Mouse (Mus musculus) forebrain, embryonic 14.5 days (tissue): Measurements from ENCODE around the gene Tsr2. TPM values are rescaled to one million over a fixed set of nuclear protein-coding genes. Genes with fewer than 3 reads are reported as not detected.

Source experiments
- ATAC-seq: fragments of 200-750 bp; cut with Nextera tagmentation; 2 replicates; pipeline ENCODE4 v1.8.0; 2017; ENCODE audit warnings: mild to moderate bottlenecking, moderate library complexity
- DNase-seq: peaks from one replicate; pipeline ENCODE4 v3.0.0-alpha.2; 2015; ENCODE audit warnings: low spot score
- H3K27ac ChIP-seq: fragments of 300-500 bp; sonication (generic); 2 replicates; pipeline ENCODE4 v1.5.1; 2014; ENCODE audit warnings: low read depth, mild to moderate bottlenecking, control low read depth, low read length, moderate library complexity
- H3K27me3 ChIP-seq: fragments of 300-500 bp; sonication (generic); replicated peaks from 2 replicates; pipeline ENCODE4 v1.6.1; 2014; ENCODE audit warnings: low read length, control low read depth, mixed read lengths; ENCODE audit not compliant: control insufficient read depth, insufficient read depth
- H3K36me3 ChIP-seq: fragments of 300-500 bp; sonication (generic); 2 replicates; pipeline ENCODE4 v1.6.1; 2014; ENCODE audit warnings: low read length, control low read depth; ENCODE audit not compliant: control insufficient read depth, insufficient read depth
- H3K4me1 ChIP-seq: fragments of 300-500 bp; sonication (generic); 2 replicates; pipeline ENCODE4 v1.6.1; 2014; ENCODE audit warnings: antibody characterized with exemption, low read length, control low read depth; ENCODE audit not compliant: control insufficient read depth, insufficient read depth
- H3K4me2 ChIP-seq: fragments of 300-500 bp; sonication (generic); 2 replicates; pipeline ENCODE4 v1.6.1; 2014; ENCODE audit warnings: mild to moderate bottlenecking, control low read depth, low read length
- H3K4me3 ChIP-seq: fragments of 300-500 bp; sonication (generic); 2 replicates; pipeline ENCODE4 v1.5.1; 2014; ENCODE audit warnings: low read depth, low read length, control low read depth
- H3K9ac ChIP-seq: fragments of 300-500 bp; sonication (generic); 2 replicates; pipeline ENCODE4 v1.6.1; 2014; ENCODE audit warnings: mild to moderate bottlenecking, low read length, control low read depth, moderate library complexity
- H3K9me3 ChIP-seq: fragments of 300-500 bp; sonication (generic); replicated peaks from 2 replicates; pipeline ENCODE4 v1.6.1; 2016; ENCODE audit warnings: low read length, control low read depth, mixed read lengths; ENCODE audit not compliant: control insufficient read depth
- WGBS: fragments of 180-500 bp; shearing (Covaris S2); extraction: QIAGEN DNeasy Blood & Tissue Kit; methylation state at CpG from one replicate; pipeline ENCODE4 v1.1.7; 2014; 5-methylcytosine and 5-hydroxymethylcytosine counted together
- polyA plus RNA-seq: library from polyadenylated mRNA; unstranded; fragments of >200 nt; fragmentation: Nextera tagmentation; extraction: Ambion mirVana; gene quantifications from 2 replicates; pipeline ENCODE4 v1.2.1, GENCODE M21; 2014

The Tsr2 gene
- 39.2 and 49.1 TPM in 2 replicates for polyA plus RNA-seq

GRCm38 (mm10) chrX:151096171-151097058 is at the start of gene Tsr2:
Tsr2 (minus strand) TSS chrX:151096543.
- H3K36me3 ChIP-seq = no peaks in the 10 kb centered on the region
- no peaks in the 10 kb centered on the region for H3K4me1 ChIP-seq
- ATAC-seq (peak; percentile 96), DNase-seq (peak; percentile 93)
- H3K27me3 ChIP-seq = no peaks in the 10 kb centered on the region
- WGBS = 31% methylated on average over 35 of the region's 35 CpGs
- peak within 1 kb of the TSS; percentile 66 for H3K9ac ChIP-seq
- no peak within 1 kb of the TSS for H3K27ac ChIP-seq
- H3K4me3 ChIP-seq = peak within 1 kb of the TSS; percentile 57
- no peaks in the 10 kb centered on the region for H3K9me3 ChIP-seq
- H3K4me2 ChIP-seq = peak within 1 kb of the TSS; percentile 53

- Histone ChIP-seq H3K36me3 (no peaks in the 10 kb centered on the region), H3K27ac (no peak overlapping the region), H3K9me3 (no peaks in the 10 kb centered on the region), H3K4me2 (no peak overlapping the region), H3K9ac (no peak overlapping the region), H3K4me3 (no peak overlapping the region), H3K27me3 (no peaks in the 10 kb centered on the region), H3K4me1 (no peaks in the 10 kb centered on the region)
- WGBS = 30% methylated on average over 10 of the region's 10 CpGs
- peak; percentile 44 for DNase-seq
- ATAC-seq = no peak
These were observed 36.4 kb upstream of the Tsr2 start for GRCm38 (mm10) chrX:151132785-151133184.

GRCm38 (mm10) chrX:151130493-151130892 is 34.1 kb upstream of the Tsr2 start:
- WGBS = 78% methylated on average over 3 of the region's 3 CpGs
- no peak overlapping the region for H3K9ac ChIP-seq
- no peak overlapping the region for H3K27ac ChIP-seq
- DNase-seq = no peak
- ATAC-seq = no peak
- no peaks in the 10 kb centered on the region for H3K9me3 ChIP-seq
- no peak overlapping the region for H3K4me3 ChIP-seq
- no peaks in the 10 kb centered on the region for H3K4me1 ChIP-seq
- no peak overlapping the region for H3K4me2 ChIP-seq
- H3K27me3 ChIP-seq = no peaks in the 10 kb centered on the region
- no peaks in the 10 kb centered on the region for H3K36me3 ChIP-seq

DNA sequence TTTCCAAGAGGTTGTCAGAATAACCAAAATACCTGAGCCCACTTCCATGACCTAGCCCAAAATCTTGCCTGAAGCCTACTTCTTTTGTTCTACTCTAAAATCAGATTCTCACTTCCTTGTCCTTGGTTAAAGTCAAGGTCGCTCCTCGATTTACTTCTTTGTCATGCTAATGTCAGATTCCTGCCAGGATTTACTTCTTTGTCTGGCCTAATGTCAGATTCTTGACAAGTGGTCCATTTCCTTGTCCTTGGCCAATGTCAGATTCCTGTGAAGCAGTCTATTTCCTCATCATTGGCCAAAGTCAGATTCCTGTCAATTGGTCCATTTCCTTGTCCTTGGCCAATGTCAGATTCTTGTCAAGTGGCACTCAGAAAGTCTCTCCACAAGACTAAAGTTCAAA is 27.6 kb upstream of the Tsr2 start:
- H3K9me3 ChIP-seq = no peaks in the 10 kb centered on the region
- H3K9ac ChIP-seq = no peak overlapping the region
- DNase-seq (no peak), ATAC-seq (no peak)
- H3K27ac ChIP-seq = no peak overlapping the region
- 68% methylated on average over 2 of the region's 2 CpGs for WGBS
- no peak overlapping the region for H3K4me2 ChIP-seq
- H3K4me1 ChIP-seq = no peaks in the 10 kb centered on the region
- no peaks in the 10 kb centered on the region for H3K36me3 ChIP-seq
- H3K4me3 ChIP-seq = no peak overlapping the region
- no peaks in the 10 kb centered on the region for H3K27me3 ChIP-seq

- H3K27ac ChIP-seq = no peak overlapping the region
- H3K36me3 ChIP-seq = no peaks in the 10 kb centered on the region
- H3K4me3 ChIP-seq = no peak overlapping the region
- H3K4me1 ChIP-seq = no peaks in the 10 kb centered on the region
- H3K27me3 ChIP-seq = no peaks in the 10 kb centered on the region
- peak; percentile 27 for DNase-seq
- H3K9ac ChIP-seq = no peak overlapping the region
- peak; percentile 62; the same call in 1 of the 2 replicates for ATAC-seq
- no peak overlapping the region for H3K4me2 ChIP-seq
- H3K9me3 ChIP-seq = no peaks in the 10 kb centered on the region
- 13% methylated on average over 2 of the region's 2 CpGs for WGBS
These were observed 21.1 kb upstream of the Tsr2 start for GRCm38 (mm10) chrX:151117432-151117831.

GRCm38 (mm10) chrX:151116795-151117194 is 20.5 kb upstream of the Tsr2 start:
- WGBS = 15% methylated on average over 7 of the region's 7 CpGs
- H3K27me3 ChIP-seq = no peaks in the 10 kb centered on the region
- ATAC-seq = peak; percentile 65

DNA sequence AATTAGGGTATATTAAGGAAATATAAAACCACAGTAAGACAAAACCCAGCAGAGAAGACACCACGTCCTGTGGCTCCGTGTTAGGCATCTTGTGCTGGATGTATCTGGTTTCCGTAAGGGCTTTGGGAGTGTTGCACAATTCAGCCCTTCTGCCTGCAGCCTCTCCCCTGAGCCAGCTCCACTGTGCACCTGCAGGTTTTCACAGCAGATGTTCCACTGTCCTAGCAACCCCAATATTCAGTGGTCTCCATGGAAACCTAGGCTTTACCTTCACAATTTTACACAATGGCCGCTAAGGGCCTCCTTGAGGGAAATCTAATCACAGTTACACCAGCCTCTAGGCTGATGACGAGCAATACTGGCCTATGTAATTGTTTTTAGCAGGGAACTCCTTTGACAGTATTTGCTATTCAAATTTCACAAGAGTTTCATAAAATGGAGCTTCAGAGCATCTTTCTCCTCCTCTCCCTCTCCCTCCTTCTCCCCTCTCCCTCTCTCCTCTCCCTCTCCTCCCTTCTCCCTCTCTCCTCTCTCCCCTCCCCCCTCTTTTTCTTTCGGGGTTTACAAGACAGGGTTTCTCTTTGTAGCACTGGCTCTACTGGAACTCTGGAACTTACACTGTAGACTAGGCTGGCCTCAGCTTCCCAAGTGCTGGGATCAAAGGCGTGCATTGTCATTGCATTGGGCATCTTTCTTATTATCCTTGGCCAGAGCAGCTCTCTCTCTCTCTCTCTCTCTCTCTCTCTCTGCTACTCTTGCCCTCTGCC is 11.1 kb upstream of the Tsr2 start:
- H3K27ac ChIP-seq = 0 out of 2 replicates have a peak overlapping the region, but pooled peaks have one; percentile 33
- H3K4me3 ChIP-seq = no peak overlapping the region
- DNase-seq (peak; percentile 45), ATAC-seq (peak; percentile 79)
- no peaks in the 10 kb centered on the region for H3K27me3 ChIP-seq
- H3K9ac ChIP-seq = no peak overlapping the region
- H3K9me3 ChIP-seq = no peaks in the 10 kb centered on the region
- no peak overlapping the region for H3K4me2 ChIP-seq
- WGBS = 53% methylated on average over 7 of the region's 7 CpGs
- H3K4me1 ChIP-seq = no peaks in the 10 kb centered on the region
- H3K36me3 ChIP-seq = no peaks in the 10 kb centered on the region

More at GRCm38 (mm10) chrX:151116795-151117194, 20.5 kb upstream of the Tsr2 start:
- no peaks in the 10 kb centered on the region for H3K9me3 ChIP-seq
- no peak overlapping the region for H3K27ac ChIP-seq
- DNase-seq = peak; percentile 61
- H3K9ac ChIP-seq = no peak overlapping the region
- H3K4me3 ChIP-seq = no peak overlapping the region
- no peaks in the 10 kb centered on the region for H3K4me1 ChIP-seq
- no peaks in the 10 kb centered on the region for H3K36me3 ChIP-seq
- H3K4me2 ChIP-seq = no peak overlapping the region

GRCm38 (mm10) chrX:151087418-151087817 is 8.9 kb downstream of the Tsr2 start:
- DNase-seq = no peak
- H3K4me2 ChIP-seq = no peak overlapping the region
- H3K36me3 ChIP-seq = peaks cover 38% of the 10 kb centered on the region
- no peak overlapping the region for H3K9ac ChIP-seq
- H3K27ac ChIP-seq = no peak overlapping the region
- H3K9me3 ChIP-seq = no peaks in the 10 kb centered on the region
- WGBS = 69% methylated on average over 1 of the region's 1 CpGs
- ATAC-seq = no peak
- no peaks in the 10 kb centered on the region for H3K4me1 ChIP-seq
- no peak overlapping the region for H3K4me3 ChIP-seq
- H3K27me3 ChIP-seq = no peaks in the 10 kb centered on the region
